Mouse (Mus musculus): Measurements from ENCODE around the gene Gm11541.

- no peak for TF ChIP-seq POLR2A (IDR thresholded peaks at IDR 0.05; ENCODE audit: insufficient read depth, low read depth, low read length)
- no peak for TF ChIP-seq CTCF (IDR thresholded peaks at IDR 0.05)
Observed at GRCm38 (mm10) chr11:94727306-94727705, 23.0 kb upstream of the Gm11541 start.
